Mouse (Mus musculus) small intestine, adult 2 months (tissue): ENCODE results near the gene Ociad2.

Experiments used
- CTCF ChIP-seq: fragments of 200-500 bp; IDR thresholded peaks from 2 replicates; pipeline ENCODE4 v1.5.1; 2012; ENCODE audit warnings: low read depth, mild to moderate bottlenecking, control low read depth, inconsistent platforms, low read length, moderate library complexity, mixed read lengths; ENCODE audit not compliant: insufficient replicate concordance, insufficient read length; ENCODE audit errors: extremely low read depth
- POLR2A ChIP-seq: fragments of 200-500 bp; IDR thresholded peaks from 2 replicates; pipeline ENCODE4 v1.6.1; 2012; ENCODE audit warnings: low read depth, mild to moderate bottlenecking, control low read depth, inconsistent platforms, low read length, moderate library complexity

DNA sequence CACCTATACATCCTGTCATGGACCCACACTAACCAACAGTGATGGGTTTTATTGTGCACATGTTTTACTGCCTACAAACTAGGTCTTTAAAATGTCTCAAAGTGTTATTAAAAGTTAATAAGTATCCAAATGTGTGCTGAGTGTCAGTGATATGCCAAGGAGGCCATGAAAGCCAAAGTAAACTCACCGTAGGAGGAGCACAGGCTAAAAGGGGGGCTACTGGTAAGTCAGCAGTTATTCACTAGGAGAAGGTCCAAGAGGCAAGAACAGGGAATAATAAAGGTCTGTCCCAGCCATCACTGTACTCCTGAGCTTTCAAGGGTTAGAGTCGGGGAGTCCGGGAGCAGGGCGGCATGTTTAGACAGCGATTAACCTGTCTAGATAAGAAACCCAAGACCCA lies 4.4 kb downstream of the Ociad2 start:
- TF ChIP-seq POLR2A: no peak
- TF ChIP-seq CTCF: no peak
